Mouse (Mus musculus) gastrocnemius, postnatal 36 days (tissue): ENCODE measurements around the gene Tmem33. TPM values are rescaled to one million over a fixed set of nuclear protein-coding genes. Genes with fewer than 3 reads are reported as not detected.

Source experiments
- DNase-seq, 2 experiments: peaks; one replicate each; pipeline ENCODE4 v3.0.0; 2022
- intact Hi-C: fragments of 180-260 bp; cut with DNase I; formaldehyde crosslinking; loops from one replicate; pipeline ENCODE4 v1.15.1; 2025
- total RNA-seq, 2 experiments: library from RNA; stranded (reverse); gene quantifications; 2 replicates each; pipeline ENCODE4 v1.2.3; 2021

The Tmem33 gene
- total RNA-seq, 2 experiments from 2014 or later, result 23.4 to 26.8 TPM

DNA sequence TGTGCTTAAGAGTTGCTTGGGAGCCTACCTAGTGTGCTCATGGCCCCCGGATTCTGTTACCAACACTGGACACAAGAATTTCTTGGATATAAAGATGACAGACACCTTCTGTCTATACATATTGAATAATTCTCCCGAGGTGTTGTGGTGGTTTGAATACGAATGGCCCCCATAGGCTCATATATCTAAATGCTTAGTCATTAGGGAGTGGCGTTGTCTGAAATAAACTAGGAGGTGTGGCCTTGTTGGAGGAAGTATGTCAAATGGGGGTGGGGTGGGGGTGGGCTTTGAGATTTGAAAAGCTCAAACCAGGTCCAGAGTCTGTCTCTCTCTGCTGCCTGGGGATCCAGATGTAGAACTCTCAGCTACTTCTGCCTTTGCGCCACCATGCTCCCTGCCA lies 17.1 kb upstream of the Tmem33 start:
- intact Hi-C loops, result no loop called here
- no peak for DNase-seq

DNA sequence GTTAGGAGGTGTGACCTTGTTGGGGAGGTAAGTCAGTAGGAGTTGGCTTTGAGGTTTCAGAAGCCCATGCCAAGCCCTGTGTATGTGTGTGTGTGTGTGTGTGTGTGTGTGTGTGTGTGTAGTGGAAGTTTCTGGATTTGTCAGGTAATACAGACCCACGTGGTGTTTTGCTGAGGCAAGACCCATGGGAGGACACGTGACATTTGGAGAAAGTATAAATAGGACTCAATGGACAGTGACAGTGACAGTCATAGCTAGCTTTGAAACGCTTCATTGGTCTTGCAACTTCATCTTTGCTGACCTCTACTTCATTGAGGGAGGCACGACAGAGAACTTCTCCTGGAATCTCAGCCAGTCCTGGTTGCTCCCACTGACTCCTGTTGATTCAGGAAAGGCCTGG lies 8.1 kb upstream of the Tmem33 start:
- DNase-seq, result no peak
- intact Hi-C loops, result no loop called here

- no peak for DNase-seq
- intact Hi-C loops, result no loop called here
Measured at GRCm38 (mm10) chr5:67255664-67256063, 4.7 kb upstream of the Tmem33 start.

- no peak for DNase-seq
- intact Hi-C loops, result no loop called here
Measured at GRCm38 (mm10) chr5:67258473-67258872, 1.9 kb upstream of the Tmem33 start.

GRCm38 (mm10) chr5:67260159-67260530 lies 220 bp upstream of the Tmem33 start:
- DNase-seq, result no peak
- intact Hi-C loops, result loop anchor here (5.0 kb wide), 1 partner anchor 47 kb away; the partner anchor contains the start of gene Slc30a9

- intact Hi-C loops, result loop anchor here (5.0 kb wide), 1 partner anchor 44 kb away; the partner anchor contains the start of gene Slc30a9
- DNase-seq, result no peak
Measured at GRCm38 (mm10) chr5:67262964-67263363, 2.6 kb downstream of the Tmem33 start.

- intact Hi-C loops, result no loop called here
- no peak for DNase-seq
Measured at GRCm38 (mm10) chr5:67266106-67266505, 5.7 kb downstream of the Tmem33 start.

DNA sequence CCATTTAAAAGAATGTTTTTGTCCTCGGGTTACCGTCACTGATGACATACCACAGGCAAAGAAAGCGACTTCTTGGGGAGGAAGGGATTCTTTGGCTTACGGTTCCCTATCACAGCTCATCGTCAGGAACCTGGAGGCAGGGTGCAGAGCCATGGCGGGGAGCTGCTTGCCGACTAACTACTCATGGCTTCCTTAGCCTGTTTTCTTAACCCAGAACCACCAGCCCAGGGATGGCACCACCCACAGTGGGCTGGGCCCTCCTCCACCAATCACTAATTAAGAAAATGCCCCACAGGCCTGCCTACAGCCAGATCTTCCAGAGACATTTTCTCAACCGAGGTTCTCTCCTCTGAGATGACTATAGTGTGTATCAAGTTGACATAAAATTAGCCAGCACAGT lies 8.9 kb downstream of the Tmem33 start:
- no peak for DNase-seq
- intact Hi-C loops, result no loop called here

DNA sequence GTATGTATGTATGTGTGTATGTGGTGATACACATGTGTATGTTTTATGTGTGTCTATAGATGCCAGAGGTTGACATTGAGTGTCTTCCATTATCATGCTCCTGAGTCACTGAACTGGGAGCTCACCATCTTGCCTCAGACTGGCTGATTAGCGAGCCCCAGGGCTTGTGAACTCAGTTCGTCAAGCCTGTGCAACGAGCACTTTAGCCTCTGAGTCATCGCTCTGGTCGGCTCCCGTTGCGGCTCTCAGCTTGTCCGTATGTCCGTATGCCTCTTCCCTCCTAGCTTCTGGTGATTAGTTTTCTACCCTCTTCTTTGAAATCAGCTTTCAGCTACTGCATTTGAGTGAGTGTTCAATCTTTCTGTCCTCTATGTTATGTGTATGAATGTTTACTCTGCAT lies 19.0 kb downstream of the Tmem33 start:
- intact Hi-C loops, result no loop called here

DNA sequence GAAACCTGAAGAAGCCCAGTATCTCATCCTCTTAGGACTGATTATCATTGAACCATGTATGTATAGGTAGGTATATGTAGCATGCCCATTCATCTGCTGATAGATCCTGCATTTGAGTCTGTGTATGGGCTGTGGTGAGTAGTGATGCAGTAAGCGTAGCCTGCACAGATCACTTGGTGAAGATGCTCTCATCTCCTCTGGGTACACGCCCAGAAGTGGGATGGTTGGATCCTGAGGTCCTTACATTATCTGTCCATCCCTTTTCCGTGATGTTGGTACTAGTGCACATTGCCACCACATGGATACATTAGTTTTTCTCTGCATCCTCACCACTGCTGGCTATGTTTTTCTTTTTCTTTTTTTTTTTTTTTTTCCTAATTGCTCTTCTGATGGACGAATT lies 19.5 kb downstream of the Tmem33 start:
- intact Hi-C loops, result no loop called here
- no peak for DNase-seq

More for the DNA sequence above, 19.0 kb downstream of the Tmem33 start:
- DNase-seq, result no peak

DNA sequence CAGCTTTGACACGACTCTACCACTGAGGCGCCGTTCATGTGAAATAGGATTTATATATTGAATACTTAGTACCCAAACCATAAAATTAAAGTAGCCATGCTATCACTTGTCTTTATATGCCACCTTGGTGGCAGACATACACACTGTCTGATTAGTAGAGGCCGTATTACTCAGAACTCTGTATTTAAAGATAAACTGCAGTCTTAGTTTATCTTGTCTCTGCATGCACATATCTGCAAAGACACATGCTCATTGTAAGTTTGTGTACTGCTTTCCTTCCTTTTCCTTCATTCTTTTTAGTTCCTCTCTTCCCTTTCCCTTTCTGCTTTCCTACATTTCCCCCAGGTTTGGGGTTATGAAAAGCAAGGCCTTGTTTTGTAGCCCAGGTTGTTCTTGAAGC lies 20.0 kb downstream of the Tmem33 start:
- DNase-seq, result no peak
- intact Hi-C loops, result no loop called here

GRCm38 (mm10) chr5:67295029-67295428 lies 34.7 kb downstream of the Tmem33 start:
- intact Hi-C loops, result no loop called here
- DNase-seq, result no peak

DNA sequence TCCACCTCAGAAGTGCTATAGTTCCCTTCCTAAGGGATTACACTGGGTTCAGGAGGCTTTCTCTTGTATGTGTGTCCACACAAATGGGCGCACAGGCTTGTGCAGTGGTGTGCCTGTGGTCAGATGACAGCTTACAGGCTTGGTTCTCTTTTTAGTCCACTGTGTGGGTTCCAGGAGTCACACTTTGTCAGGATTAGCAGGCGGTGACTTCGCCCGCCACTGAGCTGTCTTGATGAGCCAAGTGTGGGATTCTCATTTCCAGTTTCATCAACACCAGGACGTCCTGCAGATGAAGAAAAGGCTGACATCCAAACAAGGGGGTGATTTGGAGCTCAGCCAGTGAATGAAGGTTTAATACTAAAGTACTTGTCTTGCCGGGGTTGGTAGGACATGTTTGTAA lies 35.3 kb downstream of the Tmem33 start:
- intact Hi-C loops, result no loop called here
- no peak for DNase-seq

- intact Hi-C loops, result no loop called here
Measured at GRCm38 (mm10) chr5:67296171-67296570, 35.8 kb downstream of the Tmem33 start.

DNA sequence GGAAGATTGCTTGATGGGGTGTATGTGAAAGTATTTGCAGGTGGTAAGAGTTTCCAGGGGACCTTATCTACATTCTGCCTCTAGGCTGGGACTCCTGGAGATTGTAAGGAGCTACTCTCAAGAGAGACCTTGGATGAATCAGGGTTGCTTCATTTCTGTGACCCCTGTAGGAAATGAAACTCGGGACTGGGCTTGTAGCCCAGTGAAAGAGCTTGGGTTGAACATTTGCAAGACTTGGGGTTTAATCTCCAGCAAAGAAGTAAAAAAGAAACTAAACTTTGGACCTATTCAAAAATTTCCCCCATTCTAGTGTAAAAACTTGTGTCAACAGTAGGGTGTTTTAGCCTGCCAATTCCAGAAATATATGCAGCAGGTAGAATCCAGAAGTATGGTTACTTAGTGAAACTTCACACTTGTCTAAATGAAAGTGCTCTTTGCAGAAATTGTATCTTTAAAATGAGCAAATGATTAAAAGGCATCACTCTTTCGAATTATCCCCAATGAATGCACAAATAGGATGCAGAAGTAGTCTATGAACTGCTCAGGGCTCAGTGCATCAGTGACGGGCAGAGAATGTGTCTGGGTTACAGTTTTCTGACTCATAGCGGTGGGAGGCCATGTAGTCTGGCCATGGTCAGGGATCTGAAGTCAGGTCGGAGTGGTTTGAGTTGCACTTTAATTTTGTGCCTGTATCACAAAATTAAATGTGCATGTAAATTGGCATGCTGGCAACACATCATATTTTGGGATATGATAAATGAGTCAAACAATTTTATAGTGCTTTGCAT lies 36.9 kb downstream of the Tmem33 start:
- intact Hi-C loops, result no loop called here
- no peak for DNase-seq

More at GRCm38 (mm10) chr5:67296171-67296570, 35.8 kb downstream of the Tmem33 start:
- DNase-seq, result no peak

DNA sequence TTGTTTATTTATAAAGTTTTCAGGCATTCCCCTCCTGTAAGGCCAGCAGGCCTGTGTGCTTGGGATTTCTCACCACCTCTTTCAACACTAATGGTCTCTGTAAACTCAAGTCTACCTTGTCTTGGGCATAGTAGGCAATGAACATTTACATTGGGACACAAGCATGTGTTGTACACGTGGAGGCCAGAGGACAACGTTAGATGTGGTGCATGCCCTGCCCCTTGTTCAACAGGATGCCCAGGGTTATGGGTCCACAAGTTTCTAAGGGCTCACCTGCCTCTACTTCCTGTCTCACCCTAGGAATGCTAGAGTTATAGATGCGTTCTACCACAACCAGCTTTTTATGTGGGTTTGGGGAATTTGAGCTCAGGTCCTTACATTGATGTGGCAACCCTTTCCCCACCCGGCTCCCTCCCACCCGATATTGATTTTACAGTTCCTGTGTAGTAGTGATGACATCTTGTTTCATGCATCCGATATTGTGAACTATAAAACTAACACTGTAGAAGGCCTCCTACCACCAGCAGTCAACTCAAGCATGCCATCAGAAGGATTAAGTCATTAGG lies 39.6 kb downstream of the Tmem33 start:
- no peak for DNase-seq
- intact Hi-C loops, result no loop called here

DNA sequence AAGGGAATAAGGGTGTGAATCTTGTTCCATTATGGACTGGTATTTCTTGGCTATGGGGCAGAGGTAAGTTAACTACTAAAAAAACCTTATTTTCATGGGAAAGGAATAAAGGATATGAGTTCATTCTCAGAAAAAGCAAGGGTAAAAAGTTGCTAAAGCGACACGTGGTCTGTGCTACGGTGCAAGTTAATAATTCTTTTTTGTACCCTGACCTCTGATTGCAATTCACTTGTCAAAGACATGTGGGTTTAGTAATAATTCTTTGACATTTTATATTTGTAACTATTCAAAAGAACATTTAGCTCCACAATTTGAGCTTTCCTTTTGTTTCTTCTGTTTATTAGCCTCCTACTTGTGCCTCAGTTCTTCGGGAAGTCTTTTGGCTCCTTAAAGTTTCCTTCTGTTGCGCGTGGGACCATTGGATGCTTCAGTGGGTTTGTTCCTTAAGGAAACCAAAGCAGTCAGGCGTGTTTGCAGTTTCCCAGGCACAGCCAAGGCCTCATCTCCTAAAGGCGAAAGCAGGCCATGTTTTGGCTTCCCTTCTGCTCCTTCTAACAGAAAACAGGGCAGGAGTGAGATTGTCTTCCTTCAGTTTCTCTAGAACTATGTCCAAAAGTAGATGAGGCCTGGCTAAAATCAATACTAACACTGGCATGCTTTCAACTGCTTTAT lies 40.7 kb downstream of the Tmem33 start:
- intact Hi-C loops, result no loop called here
- DNase-seq, result no peak

DNA sequence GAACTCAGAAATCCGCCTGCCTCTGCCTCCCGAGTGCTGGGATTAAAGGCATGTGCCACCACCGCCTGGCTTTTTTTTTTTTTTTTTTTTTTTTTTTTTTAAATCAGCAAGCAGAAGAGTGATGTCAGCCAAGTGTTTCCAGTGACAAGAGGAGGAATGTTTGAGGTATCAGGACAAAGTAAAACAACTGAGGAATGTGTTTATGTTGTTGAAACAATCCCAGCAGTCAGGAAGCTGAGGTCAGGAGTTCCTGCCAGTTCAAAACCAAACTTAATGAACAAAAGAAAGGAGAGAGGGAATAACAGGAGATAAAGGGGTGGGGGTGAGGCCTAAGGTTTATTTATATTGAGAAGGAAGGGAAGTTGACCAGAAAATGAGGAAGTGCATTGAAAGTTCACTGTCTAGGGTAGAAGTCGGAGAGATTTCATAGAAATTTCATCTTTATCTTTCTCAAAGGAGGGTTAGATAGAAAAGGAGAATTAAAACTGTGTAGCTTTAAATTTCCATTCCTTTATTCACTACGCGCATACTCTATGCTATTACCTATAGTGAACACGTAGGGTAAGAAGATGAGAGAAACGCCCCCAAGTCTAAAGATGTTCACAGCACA lies 41.5 kb downstream of the Tmem33 start:
- DNase-seq, result no peak
- intact Hi-C loops, result no loop called here

DNA sequence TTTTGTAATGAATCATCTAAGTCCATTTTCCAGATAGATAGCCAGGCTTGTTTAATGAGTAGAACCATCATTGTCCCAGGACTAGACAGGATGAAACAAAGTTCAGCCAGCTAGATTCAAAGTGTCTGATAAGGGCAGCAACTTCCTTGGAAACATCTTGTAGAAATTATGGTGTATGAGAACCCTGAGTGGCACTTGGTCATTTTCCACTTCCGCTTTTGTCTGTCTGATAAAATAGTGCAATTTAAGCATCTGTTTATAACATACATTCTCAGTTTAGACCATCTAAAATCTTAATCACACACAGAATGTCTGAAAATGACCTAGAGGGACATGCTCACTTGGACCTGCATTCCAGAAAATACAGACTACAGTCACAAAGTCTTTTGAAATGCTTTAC lies 43.5 kb downstream of the Tmem33 start:
- no peak for DNase-seq
- intact Hi-C loops, result no loop called here

DNA sequence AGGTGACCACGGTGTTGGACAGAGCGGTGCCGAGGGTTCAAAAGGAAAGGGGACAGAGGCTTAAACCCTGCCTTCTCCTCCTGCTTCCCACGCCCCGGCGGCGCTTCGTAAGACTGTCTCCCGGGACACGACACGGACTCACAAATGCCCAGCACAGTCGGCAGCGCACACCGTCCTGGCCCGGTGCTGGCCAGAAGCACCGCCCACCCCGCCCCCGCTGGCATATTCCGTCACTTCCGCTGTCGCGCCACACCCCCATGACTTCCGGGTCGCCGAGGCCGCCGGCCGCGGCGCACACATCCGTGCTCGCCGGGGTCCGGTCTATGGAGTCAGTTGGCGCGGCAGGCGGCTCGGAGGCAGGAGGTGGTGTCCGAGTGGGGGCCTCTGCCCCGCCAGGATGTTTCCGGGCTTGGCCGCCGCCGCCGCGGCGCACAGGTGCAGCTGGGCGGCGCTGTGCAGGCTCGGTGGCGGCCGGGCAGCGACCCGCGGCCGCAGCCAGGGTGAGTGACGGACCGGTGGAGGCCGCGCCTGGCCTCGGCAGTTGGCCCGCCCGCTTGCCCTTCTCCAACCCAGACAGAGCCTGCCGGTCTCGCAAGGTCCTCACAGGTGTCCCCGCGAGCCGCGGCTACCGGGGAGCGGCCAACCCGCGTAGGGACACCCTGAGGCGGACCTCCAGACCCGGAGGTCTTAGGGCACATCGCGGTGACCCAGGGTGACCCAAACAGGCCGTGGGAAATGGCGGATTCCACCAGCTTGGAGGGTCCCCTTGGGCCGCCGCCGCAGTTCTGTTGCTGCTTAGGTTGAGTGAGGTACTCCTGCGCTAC lies 46.5 kb downstream of the Tmem33 start, which contains the start of gene Slc30a9:
Slc30a9 (plus strand) TSS at position 258 of the 824 bp plus-strand sequence.
- peak; percentile 86 to 91 for DNase-seq
- intact Hi-C loops, result loop anchor here (5.0 kb wide), 1 partner anchor 45 kb away; the partner anchor contains the start of gene Tmem33
